Mouse (Mus musculus) erythroblast, embryonic 14.5 days (primary cell): ENCODE results near the gene Lcn5. TPM values are rescaled to one million over a fixed set of nuclear protein-coding genes. Genes with fewer than 3 reads are reported as not detected.

Experiments
- H3K27me3 ChIP-seq: 2 replicates; pipeline ENCODE4 v1.6.1; 2012; ENCODE audit warnings: inconsistent platforms; ENCODE audit not compliant: control insufficient read depth
- H3K36me3 ChIP-seq: 2 replicates; pipeline ENCODE4 v1.6.1; 2012; ENCODE audit warnings: mild to moderate bottlenecking, inconsistent platforms; ENCODE audit not compliant: control insufficient read depth
- H3K4me1 ChIP-seq: 2 replicates; pipeline ENCODE4 v1.6.1; 2012; ENCODE audit warnings: inconsistent platforms; ENCODE audit not compliant: control insufficient read depth
- H3K4me3 ChIP-seq: replicated peaks from 2 replicates; pipeline ENCODE3; 2012; ENCODE audit warnings: moderate library complexity, mild to moderate bottlenecking, inconsistent platforms
- H3K9me3 ChIP-seq: 2 replicates; pipeline ENCODE4 v1.6.1; 2012; ENCODE audit warnings: low read length, inconsistent platforms, mixed read lengths; ENCODE audit not compliant: control insufficient read depth
- GATA1 ChIP-seq: IDR thresholded peaks from 2 replicates; pipeline ENCODE4 v1.6.1; 2012; ENCODE audit warnings: low read length, inconsistent platforms, mixed read lengths
- TAL1 ChIP-seq: IDR thresholded peaks from 3 replicates; pipeline ENCODE4 v1.6.1; 2012; ENCODE audit warnings: low read length, inconsistent platforms, mixed read lengths
- polyA plus RNA-seq: library from polyadenylated mRNA; stranded (reverse); fragments of >175 nt; gene quantifications from 2 replicates; pipeline ENCODE4 v1.2.3, GENCODE M21; 2012

The Lcn5 gene
- polyA plus RNA-seq, result not detected in 2 replicates

GRCm38 (mm10) chr2:25657652-25658051 lies at the start of gene Lcn5:
Gene Lcn5 (plus strand): TSS chr2:25657952.
- no peaks in the 10 kb centered on the region for H3K9me3 ChIP-seq

GRCm38 (mm10) chr2:25608671-25609070 lies 49.1 kb upstream of the Lcn5 start:
- Histone ChIP-seq H3K9me3 (no peaks in the 10 kb centered on the region), H3K36me3 (peaks cover 6% of the 10 kb centered on the region), H3K4me1 (peaks cover 34% of the 10 kb centered on the region), H3K4me3 (peak overlapping the region; percentile 79), H3K27me3 (peaks cover 9% of the 10 kb centered on the region)
- TF ChIP-seq GATA1, result no peak
- TF ChIP-seq TAL1, result no peak

More at GRCm38 (mm10) chr2:25657652-25658051, at the start of gene Lcn5:
- TF ChIP-seq TAL1 (no peak), GATA1 (no peak)
- H3K4me3 ChIP-seq, result no peak within 1 kb of the TSS
- no peaks in the 10 kb centered on the region for H3K27me3 ChIP-seq
- H3K36me3 ChIP-seq, result no peaks in the 10 kb centered on the region
- no peaks in the 10 kb centered on the region for H3K4me1 ChIP-seq

- peaks cover 3% of the 10 kb centered on the region for H3K4me1 ChIP-seq
- TF ChIP-seq GATA1 (no peak), TAL1 (no peak)
- H3K27me3 ChIP-seq, result peaks cover 64% of the 10 kb centered on the region
- no peak overlapping the region for H3K4me3 ChIP-seq
- H3K36me3 ChIP-seq, result no peaks in the 10 kb centered on the region
- no peaks in the 10 kb centered on the region for H3K9me3 ChIP-seq
Measured at GRCm38 (mm10) chr2:25616398-25616797, 41.4 kb upstream of the Lcn5 start.

GRCm38 (mm10) chr2:25617578-25617977 lies 40.2 kb upstream of the Lcn5 start, which contains the start of gene Ccdc183:
Gene Ccdc183 (minus strand): TSS chr2:25617678.
- no peaks in the 10 kb centered on the region for H3K9me3 ChIP-seq
- TF ChIP-seq TAL1 (no peak), GATA1 (no peak)
- no peaks in the 10 kb centered on the region for H3K36me3 ChIP-seq
- H3K4me1 ChIP-seq, result peaks cover 9% of the 10 kb centered on the region
- no peak within 1 kb of the TSS for H3K4me3 ChIP-seq
- H3K27me3 ChIP-seq, result peaks cover 62% of the 10 kb centered on the region

- H3K4me3 ChIP-seq, result no peak overlapping the region
- H3K4me1 ChIP-seq, result peaks cover 9% of the 10 kb centered on the region
- no peaks in the 10 kb centered on the region for H3K36me3 ChIP-seq
- no peak for TF ChIP-seq TAL1
- no peaks in the 10 kb centered on the region for H3K9me3 ChIP-seq
- H3K27me3 ChIP-seq, result peaks cover 43% of the 10 kb centered on the region
Measured at GRCm38 (mm10) chr2:25620386-25620785, 37.4 kb upstream of the Lcn5 start.

- Histone ChIP-seq H3K4me1 (peaks cover 9% of the 10 kb centered on the region), H3K27me3 (peaks cover 38% of the 10 kb centered on the region), H3K36me3 (no peaks in the 10 kb centered on the region), H3K4me3 (no peak overlapping the region), H3K9me3 (no peaks in the 10 kb centered on the region)
- TF ChIP-seq GATA1 (no peak), TAL1 (no peak)
Measured at GRCm38 (mm10) chr2:25620852-25621228, 36.9 kb upstream of the Lcn5 start.

- H3K36me3 ChIP-seq, result no peaks in the 10 kb centered on the region
- H3K4me1 ChIP-seq, result peaks cover 9% of the 10 kb centered on the region
- H3K9me3 ChIP-seq, result no peaks in the 10 kb centered on the region
- H3K27me3 ChIP-seq, result peaks cover 31% of the 10 kb centered on the region
- H3K4me3 ChIP-seq, result peak within 1 kb of the TSS; percentile 58
- TF ChIP-seq TAL1 (no peak), GATA1 (no peak)
Measured at GRCm38 (mm10) chr2:25621229-25622200, 36.2 kb upstream of the Lcn5 start, which contains the start of gene Tmem141. Gene Tmem141 (minus strand): TSS chr2:25622005.

- Histone ChIP-seq H3K4me1 (peaks cover 9% of the 10 kb centered on the region), H3K4me3 (no peak overlapping the region), H3K27me3 (peaks cover 4% of the 10 kb centered on the region), H3K9me3 (no peaks in the 10 kb centered on the region), H3K36me3 (no peaks in the 10 kb centered on the region)
- TF ChIP-seq GATA1 (no peak), TAL1 (no peak)
Measured at GRCm38 (mm10) chr2:25625986-25626385, 31.8 kb upstream of the Lcn5 start.

GRCm38 (mm10) chr2:25627811-25628210 lies 29.9 kb upstream of the Lcn5 start, which contains the start of gene Fcna:
Gene Fcna (minus strand): TSS chr2:25628030.
- TF ChIP-seq GATA1, result no peak
- TF ChIP-seq TAL1, result no peak
- Histone ChIP-seq H3K27me3 (peaks cover 4% of the 10 kb centered on the region), H3K9me3 (no peaks in the 10 kb centered on the region), H3K36me3 (no peaks in the 10 kb centered on the region), H3K4me3 (no peak within 1 kb of the TSS), H3K4me1 (no peaks in the 10 kb centered on the region)

GRCm38 (mm10) chr2:25628738-25629137 lies 29.0 kb upstream of the Lcn5 start:
- H3K4me3 ChIP-seq, result no peak overlapping the region
- H3K9me3 ChIP-seq, result no peaks in the 10 kb centered on the region
- TF ChIP-seq TAL1, result no peak
- TF ChIP-seq GATA1, result no peak
- no peaks in the 10 kb centered on the region for H3K36me3 ChIP-seq
- no peaks in the 10 kb centered on the region for H3K4me1 ChIP-seq
- peaks cover 4% of the 10 kb centered on the region for H3K27me3 ChIP-seq
